Mouse (Mus musculus): Measurements from ENCODE around the gene Wdr13.
"Not testable (repeated sequence)": the region's sequence is repeated elsewhere in the genome, so short reads cannot be mapped to it uniquely, and the experiment has no call there.

Wdr13 gene

DNA sequence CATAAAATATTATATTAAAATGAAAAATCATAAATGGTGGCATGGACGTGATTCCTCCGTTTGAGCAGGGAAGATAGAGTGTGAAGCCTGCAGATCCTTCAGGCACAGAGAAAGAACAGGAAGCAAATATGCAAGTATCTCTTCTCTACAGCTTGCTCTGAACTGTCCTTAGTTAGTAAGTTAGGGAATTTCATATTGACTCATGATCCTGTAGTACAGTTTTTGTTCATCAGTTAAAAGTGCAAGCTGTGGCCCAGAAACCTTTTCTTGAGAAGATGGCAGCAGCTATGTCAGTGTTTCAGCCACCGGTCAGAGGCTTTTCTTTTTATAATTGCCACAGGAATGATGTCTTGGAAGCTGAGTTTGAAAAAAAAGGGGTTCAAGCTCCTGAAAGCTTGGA is 27.7 kb downstream of the Wdr13 start:
- DNase-seq (ENCODE audit: low read depth, low spot score) = no peak

DNA sequence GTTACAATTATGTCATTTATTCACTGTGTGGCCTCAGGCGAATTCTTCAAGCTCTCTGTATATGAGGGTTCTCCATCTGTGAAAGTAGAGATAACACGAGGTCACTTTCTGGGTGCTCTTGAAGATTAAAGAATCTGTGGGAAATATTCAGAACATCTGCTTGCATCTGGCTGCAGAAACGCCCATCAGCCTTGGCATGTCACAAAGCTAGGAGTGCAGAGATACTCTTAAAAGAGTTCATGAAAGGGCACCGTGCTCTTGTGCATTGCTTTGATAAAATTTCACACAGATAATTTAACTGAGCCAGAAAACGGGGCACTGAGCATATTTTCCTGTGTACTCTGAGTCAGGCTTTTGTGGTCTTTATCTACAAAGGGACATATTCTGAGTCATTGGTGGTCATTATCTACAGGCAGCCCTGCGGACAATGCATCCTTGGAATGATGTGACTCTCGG is 30.5 kb downstream of the Wdr13 start:
- DNase-seq (ENCODE audit: low read depth, low spot score) = peak; percentile 42

DNA sequence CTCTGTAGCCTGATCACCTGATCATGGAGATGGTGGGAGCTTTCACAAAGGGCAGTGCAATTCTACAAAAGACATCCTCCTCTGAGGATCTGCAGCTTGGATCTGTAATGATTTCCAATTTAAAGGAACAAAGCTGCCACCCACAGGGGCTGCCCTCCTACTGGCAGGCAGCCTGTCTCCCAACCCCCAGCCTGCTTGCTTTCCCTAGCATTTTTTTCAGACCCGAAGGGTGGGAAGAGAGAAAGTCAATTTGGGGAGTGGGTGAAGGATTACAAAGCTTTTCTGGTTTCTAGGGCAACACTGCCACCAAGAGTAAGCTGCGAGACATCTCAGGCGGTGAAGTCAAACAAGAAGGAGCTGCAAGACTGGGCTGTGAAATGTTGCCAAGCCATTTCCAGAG is 31.7 kb downstream of the Wdr13 start:
- no peak for DNase-seq (ENCODE audit: low read depth, low spot score)

DNA sequence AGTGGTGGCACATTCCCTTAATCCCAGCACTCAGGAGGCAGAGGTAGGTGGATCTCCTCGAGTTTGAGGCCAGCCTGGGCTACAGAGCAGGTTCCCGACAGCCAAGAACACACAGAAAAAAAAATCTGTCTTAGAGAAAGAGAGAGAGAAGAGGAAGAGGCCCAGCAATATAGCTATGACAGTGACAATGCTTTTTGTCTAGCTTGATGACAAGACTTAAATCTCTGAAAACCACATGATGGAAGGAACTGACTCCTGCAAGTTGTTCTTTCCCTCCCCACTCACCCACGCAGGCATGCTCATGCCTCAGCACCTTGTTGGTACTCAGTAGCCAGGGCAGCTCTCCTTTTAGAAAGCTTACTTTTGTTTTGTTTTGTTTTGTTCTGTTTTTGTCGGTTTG is 33.3 kb downstream of the Wdr13 start:
- no peak for DNase-seq (ENCODE audit: low read depth, low spot score)

DNA sequence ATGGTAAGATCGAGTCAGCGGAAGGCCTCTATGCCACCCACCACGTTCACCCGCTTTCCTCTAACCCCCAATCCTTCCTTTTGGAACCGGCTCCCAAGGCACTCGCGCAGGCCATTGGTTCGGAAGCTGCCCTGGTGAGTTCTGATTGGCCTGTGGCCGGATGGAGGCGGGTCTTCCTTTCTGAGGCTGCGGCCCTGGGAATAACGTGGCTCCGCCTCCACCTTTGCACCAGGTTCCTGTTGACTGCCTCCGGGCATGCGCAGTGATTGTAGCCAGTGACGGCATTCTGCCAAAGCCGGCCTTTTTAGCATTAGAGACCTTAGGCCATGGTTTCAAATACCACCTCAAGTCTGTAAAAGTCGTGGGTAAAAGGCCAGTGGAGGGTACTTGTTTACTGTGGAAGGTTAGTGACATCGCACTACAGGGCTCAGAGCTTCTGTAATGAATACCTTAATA is 35.9 kb downstream of the Wdr13 start:
- peak; percentile 92 for DNase-seq (ENCODE audit: low read depth, low spot score)

DNA sequence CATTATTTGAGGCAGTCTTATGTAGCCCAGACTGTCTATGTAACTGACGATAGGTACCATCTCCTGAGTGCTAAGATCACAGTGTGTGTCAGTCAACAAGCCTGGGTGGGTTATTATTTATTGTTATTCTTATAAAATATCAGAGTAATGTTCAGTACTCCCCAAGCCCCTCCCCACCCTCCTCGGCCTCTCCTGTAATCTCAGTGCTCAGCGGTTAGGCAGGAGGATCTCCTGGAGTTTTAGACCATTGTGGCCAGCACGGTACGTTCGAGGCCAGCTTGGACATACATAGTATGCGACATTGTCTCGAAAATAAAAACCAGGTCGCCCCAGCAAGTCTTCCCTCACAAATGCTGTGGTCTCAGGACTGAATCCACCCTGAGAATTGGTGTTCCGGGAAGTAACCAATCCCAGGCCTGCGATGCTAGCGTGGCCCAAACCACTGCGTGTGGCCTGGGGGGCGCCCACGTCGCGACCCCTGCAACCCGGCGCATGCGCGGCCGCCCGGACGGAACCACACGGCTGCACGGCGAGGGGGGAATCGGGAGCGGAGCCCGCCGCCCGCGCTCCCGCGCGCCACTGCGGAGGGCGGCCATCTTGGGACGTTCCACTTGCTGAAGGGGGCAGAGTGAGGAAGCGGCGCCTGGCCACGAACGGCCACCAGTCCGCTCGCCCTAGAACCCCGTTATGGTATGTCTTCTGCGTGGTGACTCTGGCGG is 36.5 kb downstream of the Wdr13 start:
- DNase-seq (ENCODE audit: low read depth, low spot score) = not testable (repeated sequence)

DNA sequence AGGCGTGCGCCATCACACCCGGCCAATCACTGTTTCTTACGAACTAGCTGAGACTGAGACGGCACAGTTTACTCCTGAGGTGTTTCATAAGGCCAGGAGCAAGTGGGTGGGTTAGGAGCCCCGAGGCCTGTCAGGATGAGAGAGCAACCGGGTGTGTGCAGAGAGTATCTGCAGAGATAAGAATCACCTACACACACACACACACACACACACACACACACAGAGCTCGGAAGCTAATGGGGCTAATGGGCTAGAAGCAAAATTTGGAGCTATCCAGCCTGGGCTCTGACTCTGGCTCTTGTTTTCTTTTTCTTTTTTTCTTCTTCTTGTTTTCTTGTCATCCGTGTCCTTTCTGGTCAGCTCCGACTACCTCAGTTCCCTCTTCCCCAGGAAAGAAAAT is 37.1 kb downstream of the Wdr13 start:
- no peak for DNase-seq (ENCODE audit: low read depth, low spot score)

DNA sequence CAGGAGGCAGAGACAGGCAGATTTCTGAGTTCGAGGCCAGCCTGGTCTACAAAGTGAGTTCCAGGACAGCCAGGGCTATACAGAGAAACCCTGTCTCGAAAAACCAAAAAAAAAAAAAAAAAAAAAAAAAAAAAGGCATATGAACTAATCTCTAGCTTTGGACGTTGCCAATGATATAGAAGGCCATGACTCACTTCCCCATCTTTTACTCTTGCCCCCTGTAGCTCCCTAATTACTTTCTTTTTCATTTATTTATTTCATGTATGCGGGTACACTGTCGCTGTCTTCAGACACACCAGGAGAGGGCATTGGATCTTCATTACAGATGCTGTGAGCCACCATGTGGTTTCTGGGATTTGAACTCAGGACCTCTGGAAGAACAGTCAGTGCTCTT is 41.7 kb downstream of the Wdr13 start:
- DNase-seq (ENCODE audit: low read depth, low spot score) = not testable (repeated sequence)

DNA sequence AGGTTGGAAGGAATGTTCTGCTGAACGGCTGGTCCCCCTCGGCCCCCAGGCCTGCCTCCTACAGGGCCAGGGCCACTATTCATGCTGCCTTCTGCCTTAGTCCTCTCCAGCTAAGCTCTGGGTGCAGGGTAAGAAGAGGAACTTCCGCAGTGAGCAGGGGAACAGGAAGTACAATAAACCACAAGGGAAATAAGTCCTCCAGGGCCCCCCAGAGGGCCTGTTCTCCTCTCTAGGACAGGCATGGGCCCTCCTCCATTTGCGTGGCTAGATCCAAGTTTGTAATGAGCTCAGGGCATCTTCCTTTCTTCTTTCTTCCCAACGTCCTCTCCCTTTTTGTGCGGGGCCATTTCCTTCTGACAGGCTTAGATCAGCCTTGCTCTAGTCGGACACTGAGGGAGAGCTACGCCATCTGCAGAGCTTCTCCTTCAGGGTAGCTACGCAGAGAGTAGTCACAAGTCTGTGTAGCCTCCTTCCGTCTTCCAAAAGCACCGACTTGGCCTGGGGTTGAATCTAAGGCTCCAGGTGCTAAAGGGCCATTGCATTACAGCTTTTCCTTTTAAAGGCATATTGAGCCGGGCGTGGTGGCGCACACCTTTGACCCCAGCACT is 42.2 kb downstream of the Wdr13 start, which contains the start of gene Was:
Was (minus strand) TSS at position 153 of the 608 bp plus-strand sequence.
- DNase-seq (ENCODE audit: low read depth, low spot score) = no peak

DNA sequence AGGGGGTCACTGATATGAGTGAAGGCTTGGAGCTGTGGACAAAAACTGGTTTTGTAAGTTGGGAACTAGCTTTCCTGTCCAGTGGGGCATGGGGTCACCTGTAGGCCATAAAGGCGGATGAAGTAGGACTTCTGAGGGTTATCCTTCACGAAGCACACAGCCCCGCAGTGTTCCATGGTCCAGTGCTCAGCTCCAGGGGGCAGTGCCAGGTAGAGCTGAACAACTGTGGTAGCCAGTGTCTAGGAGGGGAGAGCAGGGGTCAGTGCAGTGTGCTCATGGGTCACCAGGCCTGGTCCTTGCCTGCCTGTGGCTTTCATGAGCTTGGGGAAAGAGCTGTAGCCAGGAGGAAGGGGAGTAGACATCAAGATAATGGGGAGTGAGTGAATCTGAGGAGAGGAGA is 42.9 kb downstream of the Wdr13 start:
- no peak for DNase-seq (ENCODE audit: low read depth, low spot score)

DNA sequence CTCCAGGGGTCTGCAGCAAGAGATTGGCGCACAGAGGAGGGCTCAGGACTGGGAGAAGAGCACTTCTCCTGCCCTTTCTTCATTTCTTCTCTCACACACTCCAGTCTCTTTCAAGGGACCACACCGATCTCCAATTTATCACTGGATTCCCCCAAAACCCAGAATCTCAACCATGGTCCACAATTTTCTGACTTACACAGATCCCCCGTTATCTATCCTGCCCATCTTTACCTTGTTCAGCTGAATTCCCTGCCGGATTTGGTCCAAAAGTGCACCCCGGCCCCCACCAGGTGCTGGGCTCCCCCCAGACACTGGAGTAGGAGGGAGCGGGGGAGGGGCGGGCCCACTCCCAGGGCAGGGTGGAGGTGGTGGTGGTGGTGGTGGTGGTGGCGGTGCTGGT is 47.1 kb downstream of the Wdr13 start:
- DNase-seq (ENCODE audit: low read depth, low spot score) = no peak

DNA sequence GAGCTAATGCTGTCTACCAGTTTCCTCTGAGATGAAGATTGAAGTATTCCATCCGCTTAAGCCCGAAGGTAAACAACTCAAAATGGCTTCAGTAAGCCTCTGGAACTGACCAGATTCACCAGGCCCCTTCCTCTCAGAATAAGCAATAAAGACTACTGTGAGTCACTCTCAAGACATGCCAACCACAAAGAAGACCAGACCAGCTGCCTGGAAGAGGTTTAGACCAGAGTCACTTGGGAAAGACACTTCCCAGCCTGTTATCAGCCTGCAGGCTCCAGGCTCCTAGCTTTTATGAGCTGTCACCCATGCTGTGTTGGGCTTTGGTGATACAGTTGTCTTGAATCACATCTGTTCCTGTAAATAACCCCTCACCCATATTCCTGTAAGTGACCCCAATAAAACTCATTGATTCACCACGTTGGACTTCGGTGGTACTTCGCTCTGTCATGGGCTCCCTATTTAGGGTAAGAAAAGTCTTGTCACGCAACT is 47.9 kb downstream of the Wdr13 start:
- no peak for DNase-seq (ENCODE audit: low read depth, low spot score)

DNA sequence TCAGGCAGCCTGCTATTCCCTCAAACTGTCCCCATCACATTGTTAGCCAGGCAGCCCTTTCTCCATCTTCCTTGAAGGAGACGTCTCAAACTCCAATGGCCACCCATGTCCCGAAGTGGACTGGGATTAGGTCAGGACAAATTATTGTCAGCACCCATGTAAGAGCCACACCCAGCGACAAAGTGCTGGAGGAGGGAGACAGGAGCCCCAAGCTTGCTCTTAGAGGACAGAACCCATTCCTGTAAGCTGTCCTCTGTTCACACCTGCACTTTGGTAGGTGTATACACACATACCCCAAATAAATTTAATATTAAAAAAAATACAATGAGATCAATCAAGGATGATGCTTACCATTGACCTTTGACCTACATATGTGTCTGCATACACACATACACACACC is 57.6 kb downstream of the Wdr13 start:
- DNase-seq (ENCODE audit: low read depth, low spot score) = no peak

DNA sequence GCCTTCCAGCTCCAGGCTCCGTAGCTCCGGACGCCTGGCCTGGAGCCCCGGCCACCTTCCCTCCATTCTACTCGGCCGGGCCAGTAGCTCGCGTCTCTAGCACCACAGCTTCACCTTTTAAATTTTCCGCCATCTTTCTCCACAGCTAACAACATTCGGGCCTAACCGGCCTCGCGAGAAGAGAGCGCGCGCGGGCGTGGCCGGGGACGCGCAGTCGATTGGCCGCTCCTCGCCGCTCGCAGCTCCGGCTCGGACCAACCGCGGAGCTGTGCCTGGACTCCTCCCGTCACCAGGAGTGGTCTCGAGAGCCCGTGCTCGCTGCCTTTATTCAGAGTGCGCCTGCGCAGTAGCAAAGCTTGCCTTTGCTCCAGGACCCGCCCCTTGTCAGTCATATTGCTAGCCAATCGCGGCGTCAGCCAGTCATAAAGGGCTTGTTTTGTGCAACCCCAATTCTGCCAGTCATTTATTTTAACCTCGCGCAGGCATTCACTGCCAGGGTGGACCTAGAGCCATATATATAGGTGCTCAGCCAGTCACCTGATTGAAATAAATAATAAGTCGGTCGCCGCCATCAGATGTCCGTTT is 58.2 kb downstream of the Wdr13 start, which contains the start of gene Suv39h1:
Suv39h1 (minus strand) TSS at position 331 of the 585 bp plus-strand sequence.
- DNase-seq (ENCODE audit: low read depth, low spot score) = peak; percentile 87

DNA sequence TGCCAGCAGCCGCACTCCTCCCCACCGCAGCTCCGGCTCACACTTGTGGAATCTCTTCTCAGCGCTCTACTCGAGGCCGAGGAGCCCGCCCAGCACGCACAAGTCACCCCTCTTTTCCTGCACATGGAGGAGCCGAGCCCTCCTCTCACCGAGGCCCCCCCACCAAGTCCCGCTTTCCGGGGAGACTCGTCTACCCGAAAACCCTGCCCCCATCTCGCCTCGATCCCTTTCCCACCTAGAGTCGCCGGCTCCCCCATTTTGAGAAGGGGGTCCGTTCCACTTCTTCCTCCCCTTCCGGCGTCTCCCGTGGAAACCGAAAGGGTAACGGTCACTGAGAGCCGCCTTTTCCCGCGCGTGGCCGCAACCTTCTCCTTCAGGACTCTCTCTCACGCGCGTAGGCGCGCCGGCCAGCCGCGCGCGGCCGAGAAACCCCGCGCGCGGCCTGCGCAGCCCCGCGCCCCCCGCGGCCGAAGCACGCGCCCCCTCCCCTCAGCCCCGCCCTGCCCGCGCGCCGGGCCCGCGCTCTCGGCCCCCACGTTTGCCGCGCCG is 58.7 kb downstream of the Wdr13 start:
- DNase-seq (ENCODE audit: low read depth, low spot score) = no peak

All from c-Kit-negative CD71-positive TER-119-positive erythroid progenitor cells, embryonic 14.5 days (primary cell).